Mouse (Mus musculus) liver, adult 2 months (tissue): ENCODE results near the gene Sema4a.

ENCODE experiments used
- CTCF ChIP-seq: fragments of 200-500 bp; IDR thresholded peaks from 2 replicates; pipeline ENCODE4 v1.5.1; 2011; ENCODE audit warnings: low read depth, low read length, control low read depth
- POLR2A ChIP-seq: fragments of 200-500 bp; IDR thresholded peaks from 2 replicates; pipeline ENCODE4 v1.6.1; 2011; ENCODE audit warnings: low read length, control low read depth; ENCODE audit not compliant: insufficient read depth; ENCODE audit errors: extremely low read depth

- TF ChIP-seq POLR2A (no peak), CTCF (no peak)
Measured at GRCm38 (mm10) chr3:88464425-88464824, 3.4 kb upstream of the Sema4a start.
